Mouse (Mus musculus) brain, embryonic 14.5 days (tissue): ENCODE results near the gene Ttll10.

Source experiments
- CTCF ChIP-seq: fragments of 200-500 bp; IDR thresholded peaks from 2 replicates; pipeline ENCODE4 v1.5.1; 2012; ENCODE audit warnings: inconsistent platforms, mild to moderate bottlenecking, moderate library complexity, borderline replicate concordance; ENCODE audit not compliant: insufficient read depth, insufficient read length; ENCODE audit errors: extremely low read depth
- POLR2A ChIP-seq: fragments of 200-500 bp; IDR thresholded peaks from 2 replicates; pipeline ENCODE4 v1.6.1; 2012; ENCODE audit warnings: mild to moderate bottlenecking, inconsistent platforms, borderline replicate concordance; ENCODE audit not compliant: poor library complexity, insufficient read depth, insufficient read length, severe bottlenecking; ENCODE audit errors: extremely low read depth

DNA sequence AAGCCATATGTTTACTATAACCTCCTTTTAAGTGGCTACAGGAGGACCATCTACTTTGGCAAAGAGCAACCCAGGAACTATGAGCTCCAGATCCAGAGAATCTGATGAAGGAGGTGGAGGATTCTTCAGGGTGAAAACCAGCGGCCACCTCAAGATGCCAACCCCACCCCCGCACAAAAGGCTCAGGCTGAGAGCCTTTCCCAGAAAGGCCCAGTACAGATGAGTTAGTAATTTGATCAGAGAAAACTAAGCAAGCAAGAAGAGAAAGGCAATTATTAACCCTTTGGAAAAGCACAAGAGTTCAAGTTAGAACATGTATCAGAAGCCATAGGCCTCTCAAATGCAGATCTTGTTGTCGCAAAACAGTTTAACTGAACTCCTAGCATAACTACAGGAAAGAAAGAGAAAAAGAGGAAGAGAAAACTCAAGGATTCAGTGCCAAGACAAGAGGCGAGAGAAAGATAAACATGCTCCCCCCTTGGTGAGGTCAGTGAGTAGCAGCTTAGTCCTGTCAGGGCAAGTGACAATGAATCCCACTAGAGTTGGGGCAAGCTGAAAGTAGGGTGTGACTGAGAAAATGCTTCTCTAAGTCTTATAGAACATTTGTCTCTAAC lies 23.5 kb upstream of the Ttll10 start:
- TF ChIP-seq CTCF (no peak), POLR2A (no peak)
